Mouse (Mus musculus): Measurements from ENCODE around the gene Ntm. TPM values are rescaled to one million over a fixed set of nuclear protein-coding genes. Genes with fewer than 3 reads are reported as not detected.
A peak's percentile ranks its signal among the peaks of the same experiment; 100 is the strongest.

Gene Ntm
- polyA plus RNA-seq, 1 experiment from 2014 or later = 27.3 TPM

DNA sequence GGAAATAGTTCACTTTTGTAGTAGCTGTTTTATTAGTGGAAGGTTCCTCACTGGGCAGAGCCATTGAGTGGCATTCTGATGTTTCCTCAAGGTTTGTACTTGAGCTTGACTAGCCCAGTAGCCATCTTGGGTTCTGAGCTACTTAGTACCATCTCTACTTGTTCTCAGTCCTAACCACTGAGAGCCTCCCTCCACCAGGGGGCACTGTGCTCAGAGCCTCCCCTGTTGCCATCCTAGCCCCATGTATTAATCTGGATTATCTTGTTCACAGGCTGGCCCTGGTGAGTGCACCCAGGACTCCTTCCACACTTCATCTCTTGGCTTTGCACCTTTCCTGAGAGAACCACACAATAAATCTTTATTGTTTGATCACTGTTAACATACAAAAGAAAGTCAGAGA lies 555.0 kb downstream of the Ntm start:
- Histone ChIP-seq H3K27me3 (peaks cover 74% of the 10 kb centered on the region), H3K36me3 (no peaks in the 10 kb centered on the region), H3K4me1 (peaks cover 19% of the 10 kb centered on the region), H3K9ac (no peak overlapping the region), H3K4me2 (no peak overlapping the region), H3K9me3 (no peaks in the 10 kb centered on the region), H3K4me3 (no peak overlapping the region), H3K27ac (no peak overlapping the region)
- no peak for ATAC-seq (ENCODE audit: insufficient number of reproducible peaks, low FRiP score, low TSS enrichment, low read depth)

DNA sequence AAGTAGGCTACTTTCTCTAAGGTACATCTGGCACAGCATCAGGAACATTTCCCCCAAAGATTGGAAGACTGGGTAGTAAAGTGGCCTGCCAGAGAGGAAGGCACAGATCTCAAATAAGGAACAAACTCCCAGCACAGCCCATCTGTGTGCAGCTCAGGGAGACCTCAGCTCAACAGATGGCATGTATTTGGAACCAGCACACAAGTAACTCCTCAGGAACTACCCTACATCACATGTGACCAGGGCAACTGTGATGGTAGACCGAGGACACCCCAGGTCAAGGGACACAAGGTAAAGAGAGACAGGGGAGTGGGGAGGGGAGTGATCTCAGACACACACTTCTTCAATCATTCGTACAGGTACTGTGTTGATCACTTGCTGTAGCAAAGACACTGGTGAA lies 556.0 kb downstream of the Ntm start:
- Histone ChIP-seq H3K9me3 (no peaks in the 10 kb centered on the region), H3K36me3 (no peaks in the 10 kb centered on the region), H3K4me1 (peaks cover 13% of the 10 kb centered on the region), H3K27ac (no peak overlapping the region), H3K4me2 (no peak overlapping the region), H3K4me3 (no peak overlapping the region), H3K27me3 (peaks cover 75% of the 10 kb centered on the region), H3K9ac (no peak overlapping the region)
- ATAC-seq (ENCODE audit: insufficient number of reproducible peaks, low FRiP score, low TSS enrichment, low read depth) = no peak
- WGBS = 91% methylated on average over 2 of the region's 2 CpGs

DNA sequence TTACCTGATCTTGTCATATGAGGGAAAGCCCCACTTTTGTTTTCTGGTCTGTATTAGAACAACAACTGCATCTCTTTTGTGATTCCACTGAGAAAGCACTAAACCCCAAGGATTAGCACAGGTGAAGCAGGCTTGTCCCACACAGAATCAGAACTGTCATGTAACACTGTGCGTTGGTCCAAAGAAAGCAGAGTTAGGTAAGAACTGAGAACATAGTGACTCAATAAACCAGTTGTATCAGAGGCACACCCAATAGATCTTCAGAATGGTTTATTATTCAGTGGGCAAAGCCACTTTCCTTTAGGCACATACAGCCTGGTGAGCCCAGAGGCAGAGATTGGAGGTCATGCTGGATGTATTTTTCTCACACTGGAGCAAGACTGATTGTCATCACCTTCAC lies 556.9 kb downstream of the Ntm start:
- 88% methylated on average over 1 of the region's 1 CpGs for WGBS
- no peak overlapping the region for H3K27ac ChIP-seq
- H3K4me1 ChIP-seq = peaks cover 4% of the 10 kb centered on the region
- no peak overlapping the region for H3K4me3 ChIP-seq
- H3K4me2 ChIP-seq = no peak overlapping the region
- H3K9ac ChIP-seq = no peak overlapping the region
- peaks cover 72% of the 10 kb centered on the region for H3K27me3 ChIP-seq
- no peaks in the 10 kb centered on the region for H3K9me3 ChIP-seq
- ATAC-seq (ENCODE audit: insufficient number of reproducible peaks, low FRiP score, low TSS enrichment, low read depth) = no peak
- H3K36me3 ChIP-seq = no peaks in the 10 kb centered on the region

DNA sequence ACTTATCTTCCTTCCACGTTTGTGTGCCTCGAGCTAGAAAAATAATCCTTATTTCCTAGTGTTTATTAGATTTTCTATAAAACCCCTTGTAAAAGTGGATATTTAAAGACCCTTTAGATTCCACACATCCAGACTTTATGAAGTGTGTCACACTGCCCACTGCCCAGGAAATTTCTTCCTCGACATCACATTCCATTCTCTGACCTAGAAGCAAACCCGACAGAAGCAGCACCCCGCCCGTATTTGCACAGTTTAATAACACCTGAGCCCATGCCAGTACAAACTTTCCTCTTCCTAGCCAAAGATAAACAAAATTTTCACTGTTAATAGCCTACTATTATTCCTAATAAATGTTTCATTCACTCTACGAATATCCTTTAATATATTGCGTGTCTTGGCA lies 562.8 kb downstream of the Ntm start:
- H3K9ac ChIP-seq = no peak overlapping the region
- no peak overlapping the region for H3K4me3 ChIP-seq
- no peaks in the 10 kb centered on the region for H3K9me3 ChIP-seq
- 0 out of 2 replicates have a peak, but pooled peaks have one; percentile 69 for ATAC-seq (ENCODE audit: insufficient number of reproducible peaks, low FRiP score, low TSS enrichment, low read depth)
- no peak overlapping the region for H3K27ac ChIP-seq
- H3K4me2 ChIP-seq = no peak overlapping the region
- 27% methylated on average over 8 of the region's 8 CpGs for WGBS
- peaks cover 59% of the 10 kb centered on the region for H3K27me3 ChIP-seq
- no peaks in the 10 kb centered on the region for H3K36me3 ChIP-seq
- peaks cover 4% of the 10 kb centered on the region for H3K4me1 ChIP-seq

DNA sequence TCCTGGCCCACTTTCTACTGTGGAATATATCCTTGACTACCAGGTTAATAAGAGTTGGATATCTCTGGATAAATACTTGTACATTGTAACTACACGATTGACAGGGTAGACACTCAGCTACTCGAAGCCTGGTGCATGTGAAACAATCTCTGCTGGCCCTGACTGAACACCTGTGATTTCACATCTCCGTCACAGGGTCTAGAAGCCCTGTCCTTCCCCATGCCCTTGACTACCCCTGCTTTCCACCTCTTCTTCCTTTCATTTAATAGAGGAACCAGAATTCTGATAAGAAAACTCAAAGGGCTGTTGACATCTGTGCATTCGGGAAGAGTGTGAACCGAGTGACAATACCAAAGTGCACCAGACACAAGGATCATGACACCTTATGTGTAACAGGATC lies 566.8 kb downstream of the Ntm start:
- Histone ChIP-seq H3K9ac (no peak overlapping the region), H3K27me3 (peaks cover 51% of the 10 kb centered on the region), H3K27ac (no peak overlapping the region), H3K36me3 (no peaks in the 10 kb centered on the region), H3K4me3 (no peak overlapping the region), H3K4me1 (peaks cover 4% of the 10 kb centered on the region), H3K4me2 (no peak overlapping the region), H3K9me3 (no peaks in the 10 kb centered on the region)
- 84% methylated on average over 5 of the region's 5 CpGs for WGBS
- no peak for ATAC-seq (ENCODE audit: insufficient number of reproducible peaks, low FRiP score, low TSS enrichment, low read depth)

DNA sequence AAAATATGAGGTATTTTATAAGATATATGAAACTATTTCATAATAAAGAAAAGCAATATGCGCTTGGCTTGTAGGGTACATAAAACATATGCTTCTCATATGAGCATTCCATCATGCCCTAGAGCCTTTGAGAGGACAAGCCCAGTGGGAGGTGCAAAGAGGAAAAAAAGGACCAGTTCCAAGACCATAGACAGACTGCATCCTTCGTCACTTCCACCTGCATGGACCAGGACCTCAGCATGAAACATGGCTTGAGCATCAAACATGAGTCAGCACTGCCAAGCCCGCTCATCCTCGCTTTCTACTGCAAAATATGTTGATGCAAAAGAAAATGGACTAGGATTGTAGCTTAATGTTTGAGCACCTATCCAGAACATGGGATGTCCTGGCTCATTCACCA lies 569.8 kb downstream of the Ntm start:
- Histone ChIP-seq H3K27ac (no peak overlapping the region), H3K9ac (no peak overlapping the region), H3K4me3 (no peak overlapping the region), H3K9me3 (no peaks in the 10 kb centered on the region), H3K36me3 (no peaks in the 10 kb centered on the region), H3K4me1 (no peaks in the 10 kb centered on the region), H3K4me2 (no peak overlapping the region), H3K27me3 (peaks cover 59% of the 10 kb centered on the region)
- no peak for ATAC-seq (ENCODE audit: insufficient number of reproducible peaks, low FRiP score, low TSS enrichment, low read depth)
- WGBS = 79% methylated on average over 4 of the region's 4 CpGs

DNA sequence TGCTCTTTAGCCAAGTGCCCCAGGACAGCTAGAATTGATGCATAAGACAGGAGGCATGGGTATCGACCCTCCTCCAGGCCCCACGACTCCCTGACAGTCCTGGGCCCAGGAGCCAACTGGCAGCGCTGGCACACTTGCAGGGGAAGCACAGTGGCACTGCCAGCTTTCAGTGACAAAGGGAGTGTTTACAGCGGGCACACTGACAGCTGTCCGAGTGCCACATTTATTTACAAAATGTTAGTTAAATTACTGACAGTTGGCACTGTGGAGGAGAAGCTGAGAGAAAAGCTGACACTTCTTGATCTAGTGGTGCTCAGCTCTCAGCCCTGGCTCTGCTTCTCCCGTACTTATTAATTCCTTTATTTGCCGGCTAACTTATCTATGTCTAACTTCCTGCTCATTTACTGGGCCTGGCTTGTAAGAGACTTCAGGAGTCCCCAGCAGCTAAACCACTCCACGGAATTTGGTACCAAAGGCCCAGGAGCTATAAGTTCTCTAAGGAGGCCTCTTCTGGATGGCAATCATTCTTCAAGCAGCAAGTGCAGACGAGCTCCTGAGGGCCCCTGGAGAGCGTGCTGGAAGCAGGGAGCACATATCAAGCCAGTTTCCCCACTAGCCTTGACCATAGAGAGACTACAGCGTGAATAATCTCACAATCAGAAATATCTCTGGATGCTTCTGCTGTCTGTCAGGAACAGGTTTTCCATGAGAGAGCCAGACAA lies 572.0 kb downstream of the Ntm start:
- Histone ChIP-seq H3K27me3 (peaks cover 46% of the 10 kb centered on the region), H3K4me1 (no peaks in the 10 kb centered on the region)

DNA sequence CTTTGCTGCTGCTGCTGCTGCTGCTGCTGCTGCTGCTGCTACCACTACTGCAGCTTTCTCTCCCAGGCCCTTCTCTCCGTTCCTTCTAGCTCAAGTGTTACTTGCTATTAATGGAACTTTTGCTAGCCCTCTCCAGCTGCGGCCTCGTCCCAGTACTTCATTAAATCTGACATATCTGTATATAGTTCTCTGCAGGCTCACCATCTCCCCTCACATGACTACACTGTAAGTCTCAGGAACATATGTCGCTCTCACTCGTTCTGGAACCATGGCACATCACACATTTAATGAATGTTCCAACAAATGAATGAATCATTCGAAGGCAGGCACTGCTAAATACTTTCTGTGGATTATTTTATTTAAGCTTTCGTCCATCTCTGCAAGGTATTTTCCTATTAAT lies 573.7 kb downstream of the Ntm start:
- H3K27me3 ChIP-seq = peaks cover 50% of the 10 kb centered on the region
- WGBS = 76% methylated on average over 7 of the region's 7 CpGs

More for the DNA sequence above, 572.0 kb downstream of the Ntm start:
- no peak overlapping the region for H3K4me2 ChIP-seq
- H3K4me3 ChIP-seq = no peak overlapping the region
- no peak for ATAC-seq (ENCODE audit: insufficient number of reproducible peaks, low FRiP score, low TSS enrichment, low read depth)
- WGBS = 72% methylated on average over 11 of the region's 11 CpGs
- no peak overlapping the region for H3K27ac ChIP-seq
- no peaks in the 10 kb centered on the region for H3K36me3 ChIP-seq
- H3K9me3 ChIP-seq = no peaks in the 10 kb centered on the region
- no peak overlapping the region for H3K9ac ChIP-seq

DNA sequence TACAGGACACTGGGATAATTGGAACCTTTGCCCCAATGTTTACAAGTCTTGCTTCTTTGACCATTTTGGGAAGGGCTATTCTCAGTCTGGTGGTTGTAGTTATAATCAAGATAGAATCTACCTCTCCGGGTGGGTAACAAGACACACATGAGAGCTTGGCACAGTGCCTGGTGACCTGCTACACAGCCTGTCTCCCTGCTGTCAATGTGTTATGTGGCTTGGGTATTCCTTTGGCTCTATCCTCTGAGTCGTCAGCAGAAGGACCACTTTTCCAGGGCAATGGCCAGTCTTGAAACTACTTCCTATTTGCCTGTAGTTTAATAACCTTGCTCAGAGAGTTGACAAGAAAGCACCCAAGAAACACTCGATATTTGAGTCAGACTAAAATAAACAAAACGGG lies 575.8 kb downstream of the Ntm start:
- Histone ChIP-seq H3K27me3 (peaks cover 66% of the 10 kb centered on the region), H3K4me2 (no peak overlapping the region), H3K4me3 (no peak overlapping the region), H3K36me3 (no peaks in the 10 kb centered on the region), H3K9me3 (no peaks in the 10 kb centered on the region), H3K27ac (no peak overlapping the region), H3K9ac (no peak overlapping the region), H3K4me1 (no peaks in the 10 kb centered on the region)
- ATAC-seq (ENCODE audit: insufficient number of reproducible peaks, low FRiP score, low TSS enrichment, low read depth) = no peak
- WGBS = 67% methylated on average over 4 of the region's 4 CpGs

More for the DNA sequence above, 573.7 kb downstream of the Ntm start:
- ATAC-seq (ENCODE audit: insufficient number of reproducible peaks, low FRiP score, low TSS enrichment, low read depth) = no peak
- Histone ChIP-seq H3K9ac (no peak overlapping the region), H3K4me3 (no peak overlapping the region), H3K4me2 (no peak overlapping the region), H3K9me3 (no peaks in the 10 kb centered on the region), H3K27ac (no peak overlapping the region), H3K36me3 (no peaks in the 10 kb centered on the region), H3K4me1 (no peaks in the 10 kb centered on the region)

DNA sequence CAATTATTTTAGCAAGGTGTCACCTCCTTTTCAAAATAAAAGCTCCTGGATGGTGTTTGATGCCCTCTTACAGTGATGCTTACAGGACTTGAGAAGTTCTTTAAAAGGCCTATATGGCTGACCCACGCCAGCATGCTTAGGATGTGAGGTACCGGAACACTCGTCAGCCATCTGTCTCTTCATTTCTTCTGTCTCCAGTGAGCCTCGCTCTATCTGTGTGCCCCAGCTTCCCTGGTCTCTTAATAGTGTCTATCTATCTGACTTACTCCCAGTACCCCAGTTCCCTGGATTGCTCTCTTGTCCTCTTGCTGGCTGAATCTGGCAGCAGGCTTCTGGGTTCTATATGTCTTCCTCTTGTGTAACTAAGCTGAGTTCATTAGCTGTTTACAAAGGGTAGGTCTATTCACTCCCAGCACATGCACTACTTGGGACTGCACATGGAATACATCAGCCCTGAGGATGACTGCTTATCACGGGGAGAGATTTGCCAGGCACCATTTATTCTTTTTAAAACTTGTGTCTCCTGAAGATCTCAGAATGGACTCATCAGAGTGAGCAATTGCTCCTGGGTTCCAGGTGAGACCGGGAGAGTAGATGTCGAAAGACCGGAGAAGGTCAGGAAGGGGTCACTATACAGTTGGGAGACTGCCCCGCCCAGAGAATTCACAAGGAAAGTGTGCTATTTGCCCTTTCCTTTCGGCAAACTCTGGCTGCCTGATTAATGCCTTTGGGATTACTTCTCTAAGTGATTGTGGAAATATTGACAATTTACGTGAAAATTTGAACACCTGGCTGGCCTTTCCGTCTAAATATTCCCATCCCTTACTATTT lies 585.6 kb downstream of the Ntm start:
- no peaks in the 10 kb centered on the region for H3K36me3 ChIP-seq
- WGBS = 72% methylated on average over 12 of the region's 12 CpGs
- H3K4me3 ChIP-seq = no peak overlapping the region
- H3K4me1 ChIP-seq = 0 out of 2 replicates have a peak, but pooled peaks cover 4% of the 10 kb centered on the region
- H3K27me3 ChIP-seq = peaks cover 29% of the 10 kb centered on the region; the same call in 1 of the 2 replicates
- H3K9ac ChIP-seq = no peak overlapping the region
- no peak overlapping the region for H3K27ac ChIP-seq
- no peak overlapping the region for H3K4me2 ChIP-seq
- H3K9me3 ChIP-seq = no peaks in the 10 kb centered on the region
- ATAC-seq (ENCODE audit: insufficient number of reproducible peaks, low FRiP score, low TSS enrichment, low read depth) = no peak

DNA sequence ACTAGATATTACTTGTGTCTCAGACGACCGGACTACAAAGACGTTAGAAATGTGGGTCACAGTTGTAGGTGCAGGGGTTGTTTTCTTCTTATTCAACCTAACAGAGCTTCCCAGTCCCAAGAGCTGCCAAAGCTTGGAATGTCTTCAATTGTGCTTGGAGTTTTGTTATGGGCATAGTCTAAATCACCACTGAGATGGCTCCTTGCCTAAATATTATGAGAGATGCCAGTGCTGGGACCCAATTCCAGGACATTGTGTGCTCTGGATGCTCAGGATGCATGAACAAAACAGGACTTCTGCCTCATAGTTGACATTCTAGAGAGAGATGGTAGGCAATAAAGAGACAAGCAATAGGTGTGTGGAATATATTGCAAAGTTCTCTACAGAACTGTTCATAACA lies 591.6 kb downstream of the Ntm start:
- peaks cover 27% of the 10 kb centered on the region; the same call in 1 of the 2 replicates for H3K27me3 ChIP-seq
- H3K4me1 ChIP-seq = no peaks in the 10 kb centered on the region
- WGBS = 89% methylated on average over 3 of the region's 3 CpGs
- no peak for ATAC-seq (ENCODE audit: insufficient number of reproducible peaks, low FRiP score, low TSS enrichment, low read depth)
- no peak overlapping the region for H3K4me3 ChIP-seq
- H3K27ac ChIP-seq = no peak overlapping the region
- no peak overlapping the region for H3K4me2 ChIP-seq
- H3K9ac ChIP-seq = no peak overlapping the region
- H3K9me3 ChIP-seq = no peaks in the 10 kb centered on the region
- H3K36me3 ChIP-seq = no peaks in the 10 kb centered on the region

DNA sequence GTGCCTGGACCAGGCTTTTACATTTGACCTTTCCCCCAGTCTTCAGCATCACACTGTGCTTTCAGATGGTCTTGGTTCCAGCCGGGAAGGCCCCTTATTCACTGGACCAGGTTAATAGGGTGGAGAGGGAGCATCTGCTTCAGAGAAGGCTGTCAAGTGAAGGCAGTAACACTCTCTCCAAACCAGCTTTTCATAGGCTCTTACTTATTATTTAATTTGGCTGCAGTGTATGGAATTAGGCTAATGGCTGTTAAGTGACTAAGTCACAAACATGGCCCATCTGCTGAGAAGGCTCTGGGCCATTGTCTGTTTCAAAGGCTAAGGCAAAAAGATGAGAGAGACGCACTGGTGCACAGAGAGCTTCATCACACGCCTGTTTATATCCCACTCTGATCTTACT lies 593.3 kb downstream of the Ntm start:
- H3K9ac ChIP-seq = no peak overlapping the region
- no peaks in the 10 kb centered on the region for H3K4me1 ChIP-seq
- no peaks in the 10 kb centered on the region for H3K36me3 ChIP-seq
- WGBS = 90% methylated on average over 3 of the region's 3 CpGs
- H3K4me3 ChIP-seq = no peak overlapping the region
- H3K9me3 ChIP-seq = no peaks in the 10 kb centered on the region
- no peak for ATAC-seq (ENCODE audit: insufficient number of reproducible peaks, low FRiP score, low TSS enrichment, low read depth)
- H3K4me2 ChIP-seq = no peak overlapping the region
- H3K27ac ChIP-seq = no peak overlapping the region
- H3K27me3 ChIP-seq = peaks cover 31% of the 10 kb centered on the region; the same call in 1 of the 2 replicates
